Mouse (Mus musculus) intestine, embryonic 15.5 days (tissue): Measurements from ENCODE around the gene Ifnl3. TPM values are rescaled to one million over a fixed set of nuclear protein-coding genes. Genes with fewer than 3 reads are reported as not detected.
"Not testable (repeated sequence)": the region's sequence is repeated elsewhere in the genome, so short reads cannot be mapped to it uniquely, and the experiment has no call there.

ENCODE experiments used
- ATAC-seq: fragments of 200-750 bp; cut with Nextera tagmentation; 2 replicates; pipeline ENCODE4 v1.8.0; 2017; ENCODE audit warnings: moderate TSS enrichment, moderate library complexity
- H3K27ac ChIP-seq: fragments of 300-500 bp; sonication (generic); 2 replicates; pipeline ENCODE4 v1.5.1; 2015; ENCODE audit warnings: mild to moderate bottlenecking, inconsistent platforms
- H3K27me3 ChIP-seq: fragments of 300-500 bp; sonication (generic); replicated peaks from 2 replicates; pipeline ENCODE4 v1.6.1; 2015; ENCODE audit warnings: inconsistent platforms
- H3K36me3 ChIP-seq: fragments of 300-500 bp; sonication (generic); 2 replicates; pipeline ENCODE4 v1.6.1; 2015; ENCODE audit warnings: inconsistent platforms
- H3K4me1 ChIP-seq: fragments of 300-500 bp; sonication (generic); replicated peaks from 2 replicates; pipeline ENCODE4 v1.6.1; 2015; ENCODE audit warnings: inconsistent platforms
- H3K4me2 ChIP-seq: fragments of 300-500 bp; sonication (generic); replicated peaks from 2 replicates; pipeline ENCODE4 v1.6.1; 2015; ENCODE audit warnings: mild to moderate bottlenecking, inconsistent platforms
- H3K4me3 ChIP-seq: fragments of 300-500 bp; sonication (generic); replicated peaks from 2 replicates; pipeline ENCODE4 v1.5.1; 2015; ENCODE audit warnings: inconsistent platforms
- H3K9ac ChIP-seq: fragments of 300-500 bp; sonication (generic); 2 replicates; pipeline ENCODE4 v1.6.1; 2015; ENCODE audit warnings: inconsistent platforms
- H3K9me3 ChIP-seq: fragments of 300-500 bp; sonication (generic); 2 replicates; pipeline ENCODE4 v1.6.1; 2016; ENCODE audit warnings: inconsistent platforms
- WGBS: fragments of 180-500 bp; shearing (Covaris S2); methylation state at CpG from one replicate; pipeline ENCODE4 v1.1.7; 2015; 5-methylcytosine and 5-hydroxymethylcytosine counted together
- polyA plus RNA-seq: library from polyadenylated mRNA; unstranded; fragments of >200 nt; fragmentation: Nextera tagmentation; extraction: Ambion mirVana; gene quantifications from 2 replicates; pipeline ENCODE4 v1.2.1, GENCODE M21; 2015

Ifnl3 gene
- not detected in 2 replicates for polyA plus RNA-seq

- not testable (repeated sequence) for H3K4me2 ChIP-seq, H3K27ac ChIP-seq, H3K4me3 ChIP-seq, H3K9ac ChIP-seq, H3K27me3 ChIP-seq, H3K9me3 ChIP-seq, H3K36me3 ChIP-seq, ATAC-seq, H3K4me1 ChIP-seq
- 66% methylated on average over 5 of the region's 6 CpGs for WGBS
Observed at GRCm38 (mm10) chr7:28522536-28522935, at the start of gene Ifnl3. Ifnl3 (plus strand) TSS chr7:28522836.

DNA sequence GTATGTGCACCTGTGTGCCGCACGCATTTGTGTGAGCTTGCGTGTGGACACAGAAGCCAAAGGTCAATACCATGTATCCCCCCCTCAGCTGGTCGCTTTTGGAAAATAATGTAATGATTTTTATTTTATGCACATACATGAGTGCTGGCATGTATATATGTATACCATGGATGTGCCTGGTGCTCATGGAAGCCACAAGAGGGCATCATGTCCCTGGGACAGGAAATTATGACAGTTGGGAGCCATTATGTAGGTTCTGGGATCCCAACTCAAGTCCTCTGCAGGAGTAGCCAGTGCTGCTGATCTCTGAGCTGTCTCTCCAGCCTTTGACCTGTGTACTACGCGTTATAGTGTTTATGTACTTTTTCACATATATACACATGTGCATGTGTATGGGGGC lies 46.4 kb upstream of the Ifnl3 start:
- ATAC-seq = no peak
- no peak overlapping the region for H3K4me3 ChIP-seq
- H3K9ac ChIP-seq = no peak overlapping the region
- no peaks in the 10 kb centered on the region for H3K27me3 ChIP-seq
- H3K4me1 ChIP-seq = peaks cover 2% of the 10 kb centered on the region; the same call in 1 of the 2 replicates
- H3K27ac ChIP-seq = no peak overlapping the region
- no peak overlapping the region for H3K4me2 ChIP-seq
- no peaks in the 10 kb centered on the region for H3K36me3 ChIP-seq
- WGBS = 93% methylated on average over 6 of the region's 6 CpGs
- no peaks in the 10 kb centered on the region for H3K9me3 ChIP-seq

GRCm38 (mm10) chr7:28477363-28477762 lies 45.3 kb upstream of the Ifnl3 start:
- no peaks in the 10 kb centered on the region for H3K36me3 ChIP-seq
- no peak overlapping the region for H3K4me3 ChIP-seq
- H3K9ac ChIP-seq = no peak overlapping the region
- no peaks in the 10 kb centered on the region for H3K27me3 ChIP-seq
- peaks cover 2% of the 10 kb centered on the region; the same call in 1 of the 2 replicates for H3K4me1 ChIP-seq
- H3K27ac ChIP-seq = no peak overlapping the region
- peak; percentile 60 for ATAC-seq
- H3K9me3 ChIP-seq = no peaks in the 10 kb centered on the region
- H3K4me2 ChIP-seq = no peak overlapping the region
- WGBS = 76% methylated on average over 5 of the region's 5 CpGs

DNA sequence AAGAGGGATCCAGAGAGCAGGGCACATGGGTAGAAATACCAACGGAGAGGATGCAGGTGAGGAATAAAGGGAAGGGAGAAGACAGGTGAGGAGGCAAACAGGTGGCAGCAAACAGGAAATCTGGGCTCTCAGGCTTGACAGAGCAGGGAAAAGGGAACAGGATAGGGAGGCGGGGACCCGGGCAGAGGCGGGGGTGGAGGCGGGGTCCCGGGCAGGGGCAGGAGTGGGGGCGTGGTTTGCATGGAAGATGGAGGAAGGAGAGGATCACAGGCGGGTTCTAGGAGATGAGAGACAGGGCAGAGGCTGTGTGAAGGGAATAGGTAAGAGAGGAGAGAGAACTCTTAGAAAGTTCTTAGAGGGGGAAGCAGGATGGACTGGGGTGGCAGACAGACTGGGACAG lies 43.8 kb upstream of the Ifnl3 start:
- Histone ChIP-seq H3K4me2 (no peak overlapping the region; the same call in 1 of the 2 replicates), H3K4me1 (peaks cover 2% of the 10 kb centered on the region; the same call in 1 of the 2 replicates), H3K9ac (no peak overlapping the region), H3K36me3 (no peaks in the 10 kb centered on the region), H3K27me3 (no peaks in the 10 kb centered on the region), H3K9me3 (no peaks in the 10 kb centered on the region), H3K27ac (no peak overlapping the region), H3K4me3 (no peak overlapping the region)
- ATAC-seq = peak; percentile 78
- WGBS = 9% methylated on average over 8 of the region's 8 CpGs

DNA sequence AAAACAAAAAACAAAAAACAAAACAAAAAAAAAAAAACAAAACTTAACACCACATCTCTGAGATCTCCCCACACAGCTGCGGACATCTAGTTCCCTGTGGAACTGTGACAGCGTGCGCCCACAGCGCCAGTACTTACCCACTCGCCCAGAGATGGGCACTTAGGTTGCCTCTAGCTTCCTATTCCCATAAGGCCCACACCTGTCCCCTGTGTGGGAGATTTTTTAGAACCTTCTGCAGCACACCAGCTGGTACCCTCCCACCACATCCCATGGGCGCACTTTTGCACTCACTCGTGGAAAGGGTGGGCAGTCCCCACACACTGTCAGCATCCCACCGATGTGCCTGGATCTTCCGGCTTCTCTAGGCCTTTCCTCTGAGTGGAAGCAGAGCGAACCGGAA lies 39.8 kb upstream of the Ifnl3 start:
- no peak overlapping the region for H3K4me2 ChIP-seq
- WGBS = 78% methylated on average over 11 of the region's 11 CpGs
- no peaks in the 10 kb centered on the region for H3K36me3 ChIP-seq
- H3K9ac ChIP-seq = no peak overlapping the region
- H3K9me3 ChIP-seq = no peaks in the 10 kb centered on the region
- ATAC-seq = no peak
- H3K4me1 ChIP-seq = peaks cover 5% of the 10 kb centered on the region
- H3K4me3 ChIP-seq = no peak overlapping the region
- H3K27me3 ChIP-seq = no peaks in the 10 kb centered on the region
- no peak overlapping the region for H3K27ac ChIP-seq

DNA sequence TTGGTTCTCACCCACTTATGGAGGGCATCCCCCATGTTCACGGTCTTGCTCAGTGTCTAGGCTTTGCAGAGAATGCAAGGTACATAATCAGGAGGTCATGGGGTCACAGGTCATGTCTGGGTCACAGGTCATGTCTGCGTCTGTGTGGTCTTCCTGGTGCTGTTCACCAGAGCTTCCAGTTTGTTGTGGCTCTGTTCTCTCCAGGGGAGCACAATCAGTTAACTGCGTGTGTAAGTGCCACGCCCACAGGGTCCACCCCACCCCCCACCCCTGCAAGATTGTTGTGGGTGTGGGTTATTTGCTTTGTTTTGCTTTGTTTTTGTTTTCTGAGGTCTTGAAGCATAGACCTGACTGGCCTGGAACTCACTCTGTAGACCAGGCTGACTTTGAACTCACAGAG lies 38.4 kb upstream of the Ifnl3 start:
- H3K36me3 ChIP-seq = no peaks in the 10 kb centered on the region
- ATAC-seq = no peak
- 23% methylated on average over 4 of the region's 4 CpGs for WGBS
- H3K27ac ChIP-seq = no peak overlapping the region
- no peaks in the 10 kb centered on the region for H3K27me3 ChIP-seq
- H3K9ac ChIP-seq = no peak overlapping the region
- H3K4me3 ChIP-seq = no peak overlapping the region
- H3K9me3 ChIP-seq = no peaks in the 10 kb centered on the region
- H3K4me2 ChIP-seq = no peak overlapping the region
- H3K4me1 ChIP-seq = peaks cover 7% of the 10 kb centered on the region

DNA sequence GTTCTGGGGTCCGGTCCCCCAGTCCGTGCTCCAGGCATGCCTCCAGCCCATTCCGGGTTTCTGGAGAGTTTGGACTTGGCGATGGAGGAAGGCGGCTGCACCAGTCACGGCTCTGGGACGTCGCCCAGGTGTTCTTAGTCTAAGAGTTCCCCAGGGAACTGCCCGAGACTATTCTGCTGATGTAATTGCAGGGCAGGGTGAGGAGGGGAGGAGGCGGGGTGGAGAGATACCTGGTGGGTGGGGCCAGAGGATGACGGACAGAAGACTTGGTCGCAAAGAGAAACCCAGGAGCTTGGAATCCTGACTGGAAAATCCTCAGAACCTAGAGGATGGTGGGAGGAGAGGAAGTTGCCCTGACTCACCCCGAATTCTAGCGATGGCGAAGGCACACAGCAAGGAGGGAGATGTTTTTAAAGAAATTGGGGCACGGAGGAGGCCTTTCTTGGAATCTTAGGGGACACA lies 34.6 kb upstream of the Ifnl3 start:
- Histone ChIP-seq H3K36me3 (no peaks in the 10 kb centered on the region), H3K27ac (0 out of 2 replicates have a peak overlapping the region, but pooled peaks have one; percentile 13), H3K4me2 (peak overlapping the region; percentile 59), H3K27me3 (no peaks in the 10 kb centered on the region), H3K9ac (no peak overlapping the region), H3K4me3 (peak overlapping the region; percentile 21), H3K4me1 (peaks cover 5% of the 10 kb centered on the region), H3K9me3 (no peaks in the 10 kb centered on the region)
- ATAC-seq = peak; percentile 87
- 3% methylated on average over 16 of the region's 16 CpGs for WGBS

DNA sequence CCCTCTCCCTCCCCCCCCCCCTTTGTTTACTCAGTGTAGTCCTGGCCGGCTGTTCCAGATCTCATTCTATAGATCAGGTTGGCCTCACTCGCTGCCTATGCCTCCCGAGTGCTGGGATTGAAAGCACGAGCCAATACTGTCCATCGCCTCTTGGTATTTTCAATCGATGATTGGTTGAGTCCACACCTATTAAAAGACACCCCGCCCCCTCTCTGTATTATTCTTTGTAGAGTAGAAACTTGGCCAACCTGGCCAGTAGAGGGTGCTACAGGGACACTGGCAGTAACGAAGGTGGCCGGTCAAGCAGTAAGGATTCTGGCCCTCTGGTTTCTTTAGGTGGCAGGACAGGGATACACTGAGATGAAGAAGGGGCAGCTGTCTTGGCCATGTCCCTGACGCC lies 32.2 kb upstream of the Ifnl3 start:
- peaks cover 5% of the 10 kb centered on the region for H3K4me1 ChIP-seq
- 2% methylated on average over 10 of the region's 10 CpGs for WGBS
- H3K36me3 ChIP-seq = no peaks in the 10 kb centered on the region
- no peak overlapping the region for H3K9ac ChIP-seq
- ATAC-seq = peak; percentile 82
- H3K27ac ChIP-seq = no peak overlapping the region
- no peaks in the 10 kb centered on the region for H3K9me3 ChIP-seq
- H3K4me2 ChIP-seq = peak overlapping the region; percentile 36
- no peak overlapping the region for H3K4me3 ChIP-seq
- H3K27me3 ChIP-seq = no peaks in the 10 kb centered on the region

GRCm38 (mm10) chr7:28490903-28491302 lies 31.7 kb upstream of the Ifnl3 start:
- ATAC-seq = 0 out of 2 replicates have a peak, but pooled peaks have one; percentile 21
- no peak overlapping the region for H3K27ac ChIP-seq
- no peaks in the 10 kb centered on the region for H3K36me3 ChIP-seq
- 32% methylated on average over 14 of the region's 14 CpGs for WGBS
- no peak overlapping the region for H3K4me3 ChIP-seq
- H3K9ac ChIP-seq = no peak overlapping the region
- no peaks in the 10 kb centered on the region for H3K27me3 ChIP-seq
- peak overlapping the region; percentile 36 for H3K4me2 ChIP-seq
- peaks cover 5% of the 10 kb centered on the region for H3K4me1 ChIP-seq
- no peaks in the 10 kb centered on the region for H3K9me3 ChIP-seq

- no peak overlapping the region for H3K27ac ChIP-seq
- H3K36me3 ChIP-seq = no peaks in the 10 kb centered on the region
- H3K9me3 ChIP-seq = no peaks in the 10 kb centered on the region
- no peak for ATAC-seq
- no peak overlapping the region for H3K9ac ChIP-seq
- H3K4me2 ChIP-seq = no peak overlapping the region
- no peak overlapping the region for H3K4me3 ChIP-seq
- no peaks in the 10 kb centered on the region for H3K27me3 ChIP-seq
- WGBS = 83% methylated on average over 8 of the region's 8 CpGs
- H3K4me1 ChIP-seq = peaks cover 5% of the 10 kb centered on the region
Observed at GRCm38 (mm10) chr7:28492310-28492709, 30.3 kb upstream of the Ifnl3 start.

DNA sequence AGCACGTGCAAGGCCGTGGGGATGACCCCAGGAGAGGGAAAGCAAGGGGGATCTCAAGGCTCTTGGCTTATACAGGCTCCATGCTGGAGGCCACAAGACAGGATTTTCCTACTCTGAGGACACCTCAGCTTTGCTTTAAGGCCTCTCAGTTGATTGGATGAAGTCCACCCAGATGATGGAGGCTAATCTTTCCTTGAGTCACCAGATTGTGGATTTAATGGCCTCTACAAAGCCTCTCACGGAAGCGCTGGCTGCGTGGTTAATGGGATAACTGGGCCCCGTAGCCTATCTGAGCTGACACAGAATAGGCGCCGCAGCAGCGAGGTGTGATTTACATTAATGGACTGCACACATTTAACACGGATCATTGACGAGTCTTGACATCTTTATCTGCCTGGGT lies 27.2 kb upstream of the Ifnl3 start:
- Histone ChIP-seq H3K4me3 (no peak overlapping the region), H3K4me1 (no peaks in the 10 kb centered on the region), H3K27ac (no peak overlapping the region), H3K9me3 (no peaks in the 10 kb centered on the region), H3K36me3 (no peaks in the 10 kb centered on the region), H3K4me2 (no peak overlapping the region), H3K27me3 (no peaks in the 10 kb centered on the region), H3K9ac (no peak overlapping the region)
- no peak for ATAC-seq
- 69% methylated on average over 11 of the region's 11 CpGs for WGBS

GRCm38 (mm10) chr7:28505585-28505984 lies 17.1 kb upstream of the Ifnl3 start:
- WGBS = 5% methylated on average over 5 of the region's 5 CpGs
- no peaks in the 10 kb centered on the region for H3K4me1 ChIP-seq

DNA sequence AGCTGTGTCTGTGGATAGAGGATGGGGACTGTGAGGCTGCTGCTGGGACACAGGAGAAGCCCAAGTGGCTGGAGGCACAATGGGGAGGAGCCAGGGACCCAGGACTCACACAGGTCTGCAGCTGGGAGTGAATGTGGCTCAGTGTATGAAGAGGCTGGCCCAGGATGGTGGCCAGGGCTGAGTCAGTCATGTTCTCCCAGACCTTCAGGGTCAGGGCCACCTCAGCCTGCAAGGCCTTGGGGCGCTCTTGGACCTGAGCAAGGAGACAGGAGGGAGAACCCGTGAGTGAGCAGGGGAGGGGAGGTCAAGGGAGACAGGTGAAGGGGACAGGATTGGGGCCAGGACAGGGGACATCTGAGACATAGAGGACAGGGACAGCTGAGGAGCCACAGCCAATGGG lies 13.5 kb upstream of the Ifnl3 start:
- H3K9me3 ChIP-seq, H3K9ac ChIP-seq, H3K4me2 ChIP-seq, H3K36me3 ChIP-seq, H3K4me1 ChIP-seq, H3K27ac ChIP-seq, ATAC-seq, H3K4me3 ChIP-seq, H3K27me3 ChIP-seq: not testable (repeated sequence)
- 70% methylated on average over 2 of the region's 2 CpGs for WGBS

More at GRCm38 (mm10) chr7:28505585-28505984, 17.1 kb upstream of the Ifnl3 start:
- no peak overlapping the region for H3K27ac ChIP-seq
- H3K27me3 ChIP-seq = no peaks in the 10 kb centered on the region
- no peaks in the 10 kb centered on the region for H3K36me3 ChIP-seq
- H3K9me3 ChIP-seq = no peaks in the 10 kb centered on the region
- no peak for ATAC-seq
- H3K4me3 ChIP-seq = no peak overlapping the region
- no peak overlapping the region for H3K9ac ChIP-seq
- H3K4me2 ChIP-seq = no peak overlapping the region
